Mouse (Mus musculus) embryonic facial prominence, embryonic 11.5 days (tissue): ENCODE data around the gene Fat4. TPM values are rescaled to one million over a fixed set of nuclear protein-coding genes. Genes with fewer than 3 reads are reported as not detected.

Experiments
- ATAC-seq: fragments of 200-750 bp; cut with Nextera tagmentation; replicated peaks from 2 replicates; pipeline ENCODE4 v1.8.0; 2017; ENCODE audit warnings: low read depth; ENCODE audit not compliant: insufficient number of reproducible peaks, low FRiP score, low TSS enrichment
- DNase-seq: peaks from one replicate; pipeline ENCODE4 v3.0.0-alpha.2; 2015; ENCODE audit warnings: low spot score
- H3K27ac ChIP-seq: fragments of 300-500 bp; sonication (generic); replicated peaks from 2 replicates; pipeline ENCODE4 v1.5.1; 2014; ENCODE audit warnings: mild to moderate bottlenecking, low read depth, low read length, control low read depth
- H3K27me3 ChIP-seq: fragments of 300-500 bp; sonication (generic); 2 replicates; pipeline ENCODE4 v1.6.1; 2014; ENCODE audit warnings: mild to moderate bottlenecking, low read length, moderate library complexity, mixed read lengths; ENCODE audit not compliant: control insufficient read depth, insufficient read depth
- H3K36me3 ChIP-seq: fragments of 300-500 bp; sonication (generic); replicated peaks from 2 replicates; pipeline ENCODE4 v1.6.1; 2014; ENCODE audit warnings: low read depth, mild to moderate bottlenecking, low read length, moderate library complexity, mixed read lengths; ENCODE audit not compliant: control insufficient read depth, insufficient read depth
- H3K4me1 ChIP-seq: fragments of 300-500 bp; sonication (generic); 2 replicates; pipeline ENCODE4 v1.6.1; 2014; ENCODE audit warnings: low read length, mixed read lengths; ENCODE audit not compliant: control insufficient read depth, insufficient read depth
- H3K4me2 ChIP-seq: fragments of 300-500 bp; sonication (generic); 2 replicates; pipeline ENCODE4 v1.6.1; 2014; ENCODE audit warnings: low read depth, mild to moderate bottlenecking, control low read depth, low read length, moderate library complexity
- H3K4me3 ChIP-seq: fragments of 300-500 bp; sonication (generic); 2 replicates; pipeline ENCODE4 v1.5.1; 2014; ENCODE audit warnings: low read depth, low read length, control low read depth
- H3K9ac ChIP-seq: fragments of 300-500 bp; sonication (generic); replicated peaks from 2 replicates; pipeline ENCODE4 v1.6.1; 2014; ENCODE audit warnings: mild to moderate bottlenecking, control low read depth, low read length
- H3K9me3 ChIP-seq: fragments of 300-500 bp; sonication (generic); replicated peaks from 2 replicates; pipeline ENCODE4 v1.6.1; 2016; ENCODE audit warnings: mild to moderate bottlenecking, low read length, inconsistent platforms, mixed read lengths; ENCODE audit not compliant: control insufficient read depth
- WGBS: fragments of 180-500 bp; shearing (Covaris S2); extraction: QIAGEN DNeasy Blood & Tissue Kit; methylation state at CpG from one replicate; pipeline ENCODE4 v1.1.7; 2014; 5-methylcytosine and 5-hydroxymethylcytosine counted together
- polyA plus RNA-seq: library from polyadenylated mRNA; unstranded; fragments of >200 nt; fragmentation: Nextera tagmentation; extraction: Ambion mirVana; gene quantifications from 2 replicates; pipeline ENCODE4 v1.2.1, GENCODE M21; 2014

Gene Fat4
- polyA plus RNA-seq, 1 experiment from 2014 or later = 14.0 TPM

GRCm38 (mm10) chr3:38908426-38909111, 21.8 kb downstream of the Fat4 start:
- DNase-seq (no peak), ATAC-seq (no peak)
- Histone ChIP-seq H3K9ac (no peak overlapping the region), H3K36me3 (no peaks in the 10 kb centered on the region), H3K4me2 (no peak overlapping the region), H3K4me3 (no peak overlapping the region), H3K4me1 (no peaks in the 10 kb centered on the region; the same call in 1 of the 2 replicates), H3K27ac (no peak overlapping the region), H3K9me3 (no peaks in the 10 kb centered on the region), H3K27me3 (no peaks in the 10 kb centered on the region)
- WGBS = 66% methylated on average over 13 of the region's 13 CpGs

- Histone ChIP-seq H3K36me3 (no peaks in the 10 kb centered on the region), H3K4me2 (no peak overlapping the region), H3K4me3 (no peak overlapping the region), H3K4me1 (no peaks in the 10 kb centered on the region), H3K9ac (no peak overlapping the region), H3K27ac (no peak overlapping the region), H3K9me3 (no peaks in the 10 kb centered on the region), H3K27me3 (no peaks in the 10 kb centered on the region)
- ATAC-seq = 0 out of 2 replicates have a peak, but pooled peaks have one; percentile 44
- DNase-seq = no peak
- 46% methylated on average over 5 of the region's 5 CpGs for WGBS
Measured at GRCm38 (mm10) chr3:38912768-38913487, 26.2 kb downstream of the Fat4 start.

GRCm38 (mm10) chr3:38913488-38914105, 26.9 kb downstream of the Fat4 start:
- 63% methylated on average over 11 of the region's 11 CpGs for WGBS
- Histone ChIP-seq H3K4me3 (no peak overlapping the region), H3K9me3 (no peaks in the 10 kb centered on the region), H3K9ac (no peak overlapping the region), H3K4me1 (no peaks in the 10 kb centered on the region), H3K4me2 (no peak overlapping the region), H3K27ac (no peak overlapping the region), H3K36me3 (no peaks in the 10 kb centered on the region), H3K27me3 (no peaks in the 10 kb centered on the region)
- ATAC-seq (no peak), DNase-seq (no peak)

- H3K4me1 ChIP-seq = no peaks in the 10 kb centered on the region
- no peak overlapping the region for H3K27ac ChIP-seq
- no peak overlapping the region for H3K4me3 ChIP-seq
- H3K9ac ChIP-seq = no peak overlapping the region
- DNase-seq (no peak), ATAC-seq (no peak)
- WGBS = 48% methylated on average over 2 of the region's 2 CpGs
- no peaks in the 10 kb centered on the region for H3K36me3 ChIP-seq
- no peak overlapping the region for H3K4me2 ChIP-seq
- no peaks in the 10 kb centered on the region for H3K9me3 ChIP-seq
- no peaks in the 10 kb centered on the region for H3K27me3 ChIP-seq
Measured at GRCm38 (mm10) chr3:38918926-38919325, 32.2 kb downstream of the Fat4 start.

GRCm38 (mm10) chr3:38921031-38921430, 34.3 kb downstream of the Fat4 start:
- no peaks in the 10 kb centered on the region for H3K4me1 ChIP-seq
- 65% methylated on average over 2 of the region's 2 CpGs for WGBS

GRCm38 (mm10) chr3:38923251-38923686, 36.5 kb downstream of the Fat4 start:
- no peak for ATAC-seq
- H3K4me3 ChIP-seq = no peak overlapping the region
- H3K9ac ChIP-seq = no peak overlapping the region
- WGBS = 72% methylated on average over 7 of the region's 7 CpGs
- no peaks in the 10 kb centered on the region for H3K9me3 ChIP-seq
- H3K4me1 ChIP-seq = no peaks in the 10 kb centered on the region
- no peak for DNase-seq
- no peaks in the 10 kb centered on the region for H3K27me3 ChIP-seq
- no peaks in the 10 kb centered on the region for H3K36me3 ChIP-seq
- no peak overlapping the region for H3K27ac ChIP-seq
- H3K4me2 ChIP-seq = no peak overlapping the region

More at GRCm38 (mm10) chr3:38921031-38921430, 34.3 kb downstream of the Fat4 start:
- Histone ChIP-seq H3K9ac (no peak overlapping the region), H3K27ac (no peak overlapping the region), H3K9me3 (no peaks in the 10 kb centered on the region), H3K36me3 (no peaks in the 10 kb centered on the region), H3K4me3 (no peak overlapping the region), H3K4me2 (no peak overlapping the region), H3K27me3 (no peaks in the 10 kb centered on the region)
- no peak for DNase-seq
- no peak for ATAC-seq

GRCm38 (mm10) chr3:38928076-38928686, 41.4 kb downstream of the Fat4 start:
- no peak overlapping the region for H3K4me2 ChIP-seq
- ATAC-seq (no peak), DNase-seq (no peak)
- 84% methylated on average over 4 of the region's 4 CpGs for WGBS
- H3K4me1 ChIP-seq = no peaks in the 10 kb centered on the region
- H3K9me3 ChIP-seq = no peaks in the 10 kb centered on the region
- H3K36me3 ChIP-seq = no peaks in the 10 kb centered on the region
- no peak overlapping the region for H3K4me3 ChIP-seq
- no peak overlapping the region for H3K27ac ChIP-seq
- no peaks in the 10 kb centered on the region for H3K27me3 ChIP-seq
- no peak overlapping the region for H3K9ac ChIP-seq
